Mouse (Mus musculus): ENCODE measurements around the gene St6gal1.

GRCm38 (mm10) chr16:23181487-23181886 is 43.1 kb upstream of the St6gal1 start:
- TF ChIP-seq CTCF (conservative IDR thresholded peaks at IDR 0.05; ENCODE audit: low read length) (no peak), POU5F1 (IDR thresholded peaks at IDR 0.05; ENCODE audit: borderline replicate concordance, low read length) (no peak), NANOG (IDR thresholded peaks at IDR 0.05; ENCODE audit: borderline replicate concordance, low read length) (no peak)
